Mouse (Mus musculus): Measurements from ENCODE around the gene Apbb2. TPM values are rescaled to one million over a fixed set of nuclear protein-coding genes. Genes with fewer than 3 reads are reported as not detected.

The Apbb2 gene
- polyA plus RNA-seq, 1 experiment, result 22.6 TPM

- Histone ChIP-seq H3K4me3 (ENCODE audit: insufficient read depth, poor library complexity, severe bottlenecking) (no peak overlapping the region), H3K79me3 (ENCODE audit: low read depth) (no peaks in the 10 kb centered on the region), H3K27me3 (ENCODE audit: control insufficient read depth, insufficient read depth, insufficient read length) (no peaks in the 10 kb centered on the region), H3ac (ENCODE audit: control insufficient read depth, insufficient read length, low read depth) (no peak overlapping the region), H3K36me3 (ENCODE audit: control insufficient read depth, insufficient read depth) (peaks cover 71% of the 10 kb centered on the region), H3K79me2 (ENCODE audit: control insufficient read depth, insufficient read depth) (no peaks in the 10 kb centered on the region)
- TF ChIP-seq MYOG (IDR thresholded peaks at IDR 0.05; ENCODE audit: control insufficient read depth, extremely low read depth, insufficient read length) (no peak), FOSL1 (IDR thresholded peaks at IDR 0.05; ENCODE audit: insufficient read depth, low read length, poor library complexity, severe bottlenecking) (no peak), USF1 (IDR thresholded peaks at IDR 0.05; ENCODE audit: low read depth) (no peak), CEBPB (IDR thresholded peaks at IDR 0.05; ENCODE audit: low read depth) (no peak), MAX (IDR thresholded peaks at IDR 0.05) (no peak), MYOD1 (IDR thresholded peaks at IDR 0.05; ENCODE audit: control insufficient read depth, insufficient read length, low read depth) (no peak), CTCF (IDR thresholded peaks at IDR 0.05; ENCODE audit: control insufficient read depth, insufficient read depth, insufficient read length) (no peak)
These were observed 255.0 kb downstream of the Apbb2 start for GRCm38 (mm10) chr5:66363274-66364261.

DNA sequence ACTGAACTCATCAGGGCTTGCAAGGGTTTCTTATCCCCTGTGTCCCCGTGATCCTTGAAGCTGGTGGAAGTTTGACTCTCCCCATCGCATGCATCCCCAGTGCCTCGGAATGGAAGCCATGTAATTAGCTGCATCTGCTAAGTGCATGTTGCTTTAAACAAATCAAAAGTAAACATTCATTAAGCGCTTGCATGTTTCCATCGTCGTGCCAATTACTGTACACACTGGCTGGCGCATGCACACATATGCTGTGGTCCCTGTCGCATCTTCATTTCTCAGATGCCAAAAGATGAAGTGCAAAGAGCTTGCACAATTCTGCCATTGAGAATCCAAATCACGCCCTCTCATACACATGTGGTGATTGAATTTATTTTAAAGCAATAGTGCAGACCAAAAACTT lies 257.8 kb downstream of the Apbb2 start:
- H3K4me3 ChIP-seq (ENCODE audit: insufficient read depth, poor library complexity, severe bottlenecking), result no peak overlapping the region
- peaks cover 62% of the 10 kb centered on the region for H3K36me3 ChIP-seq (ENCODE audit: control insufficient read depth, insufficient read depth)
- H3ac ChIP-seq (ENCODE audit: control insufficient read depth, insufficient read length, low read depth), result no peak overlapping the region
- no peaks in the 10 kb centered on the region for H3K79me2 ChIP-seq (ENCODE audit: control insufficient read depth, insufficient read depth)
- TF ChIP-seq MYOG (IDR thresholded peaks at IDR 0.05; ENCODE audit: control insufficient read depth, extremely low read depth, insufficient read length) (no peak), MYOD1 (IDR thresholded peaks at IDR 0.05; ENCODE audit: control insufficient read depth, insufficient read length, low read depth) (no peak), USF1 (IDR thresholded peaks at IDR 0.05; ENCODE audit: low read depth) (no peak), CEBPB (IDR thresholded peaks at IDR 0.05; ENCODE audit: low read depth) (no peak), MAX (IDR thresholded peaks at IDR 0.05) (no peak), CTCF (IDR thresholded peaks at IDR 0.05; ENCODE audit: control insufficient read depth, insufficient read depth, insufficient read length) (no peak), FOSL1 (IDR thresholded peaks at IDR 0.05; ENCODE audit: insufficient read depth, low read length, poor library complexity, severe bottlenecking) (no peak)
- no peaks in the 10 kb centered on the region for H3K27me3 ChIP-seq (ENCODE audit: control insufficient read depth, insufficient read depth, insufficient read length)
- peaks cover 2% of the 10 kb centered on the region for H3K79me3 ChIP-seq (ENCODE audit: low read depth)

DNA sequence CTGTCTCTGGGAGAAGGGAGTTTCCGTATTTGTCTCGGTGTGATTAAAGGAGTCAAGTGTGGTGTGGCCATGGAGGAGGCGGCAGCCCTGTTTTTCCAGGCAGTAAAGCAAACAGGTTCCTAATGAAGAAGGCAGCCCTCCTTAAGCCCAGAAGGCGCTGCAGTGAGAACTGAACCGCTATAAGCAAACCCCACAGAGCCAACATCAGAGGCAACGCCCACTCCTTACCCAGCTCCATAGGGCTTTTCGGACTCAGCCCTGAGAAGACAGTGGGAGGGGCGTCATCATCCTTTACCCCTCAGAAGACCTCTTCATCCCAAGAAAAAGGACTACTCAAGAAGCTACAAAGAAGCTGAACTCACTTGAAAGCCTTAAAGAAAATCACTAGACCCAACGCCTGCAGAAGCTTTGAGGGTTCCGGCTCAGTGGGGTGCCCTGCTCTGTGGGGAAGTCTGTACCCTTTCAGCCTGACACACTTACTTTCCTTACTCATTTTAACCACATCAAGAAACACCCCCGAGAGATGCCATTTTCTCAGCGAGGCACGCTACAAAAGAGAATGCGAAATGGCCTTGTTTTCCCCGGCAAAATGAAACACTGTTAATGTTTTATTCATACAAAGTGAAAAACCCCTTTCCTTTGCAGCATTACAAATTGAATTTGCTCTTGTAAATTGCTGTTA lies 258.7 kb downstream of the Apbb2 start:
- Histone ChIP-seq H3K79me2 (ENCODE audit: control insufficient read depth, insufficient read depth) (no peaks in the 10 kb centered on the region), H3K36me3 (ENCODE audit: control insufficient read depth, insufficient read depth) (peaks cover 59% of the 10 kb centered on the region), H3K4me3 (ENCODE audit: insufficient read depth, poor library complexity, severe bottlenecking) (no peak overlapping the region), H3K79me3 (ENCODE audit: low read depth) (peaks cover 2% of the 10 kb centered on the region), H3K27me3 (ENCODE audit: control insufficient read depth, insufficient read depth, insufficient read length) (no peaks in the 10 kb centered on the region), H3ac (ENCODE audit: control insufficient read depth, insufficient read length, low read depth) (no peak overlapping the region)
- no peak for TF ChIP-seq MAX (IDR thresholded peaks at IDR 0.05)
- no peak for TF ChIP-seq MYOG (IDR thresholded peaks at IDR 0.05; ENCODE audit: control insufficient read depth, extremely low read depth, insufficient read length)
- TF ChIP-seq MYOD1 (IDR thresholded peaks at IDR 0.05; ENCODE audit: control insufficient read depth, insufficient read length, low read depth), result no peak
- TF ChIP-seq CTCF (IDR thresholded peaks at IDR 0.05; ENCODE audit: control insufficient read depth, insufficient read depth, insufficient read length), result no peak
- TF ChIP-seq FOSL1 (IDR thresholded peaks at IDR 0.05; ENCODE audit: insufficient read depth, low read length, poor library complexity, severe bottlenecking), result no peak
- no peak for TF ChIP-seq CEBPB (IDR thresholded peaks at IDR 0.05; ENCODE audit: low read depth)

- Histone ChIP-seq H3K4me3 (ENCODE audit: insufficient read depth, poor library complexity, severe bottlenecking) (no peak overlapping the region), H3K79me2 (ENCODE audit: control insufficient read depth, insufficient read depth) (no peaks in the 10 kb centered on the region), H3K79me3 (ENCODE audit: low read depth) (peaks cover 6% of the 10 kb centered on the region), H3K27me3 (ENCODE audit: control insufficient read depth, insufficient read depth, insufficient read length) (no peaks in the 10 kb centered on the region), H3K36me3 (ENCODE audit: control insufficient read depth, insufficient read depth) (peaks cover 24% of the 10 kb centered on the region), H3ac (ENCODE audit: control insufficient read depth, insufficient read length, low read depth) (no peak overlapping the region)
- TF ChIP-seq MAX (IDR thresholded peaks at IDR 0.05) (no peak), CEBPB (IDR thresholded peaks at IDR 0.05; ENCODE audit: low read depth) (no peak), CTCF (IDR thresholded peaks at IDR 0.05; ENCODE audit: control insufficient read depth, insufficient read depth, insufficient read length) (no peak), FOSL1 (IDR thresholded peaks at IDR 0.05; ENCODE audit: insufficient read depth, low read length, poor library complexity, severe bottlenecking) (no peak), USF1 (IDR thresholded peaks at IDR 0.05; ENCODE audit: low read depth) (no peak), MYOG (IDR thresholded peaks at IDR 0.05; ENCODE audit: control insufficient read depth, extremely low read depth, insufficient read length) (no peak), MYOD1 (IDR thresholded peaks at IDR 0.05; ENCODE audit: control insufficient read depth, insufficient read length, low read depth) (no peak)
These were observed 263.4 kb downstream of the Apbb2 start for GRCm38 (mm10) chr5:66355147-66355546.

DNA sequence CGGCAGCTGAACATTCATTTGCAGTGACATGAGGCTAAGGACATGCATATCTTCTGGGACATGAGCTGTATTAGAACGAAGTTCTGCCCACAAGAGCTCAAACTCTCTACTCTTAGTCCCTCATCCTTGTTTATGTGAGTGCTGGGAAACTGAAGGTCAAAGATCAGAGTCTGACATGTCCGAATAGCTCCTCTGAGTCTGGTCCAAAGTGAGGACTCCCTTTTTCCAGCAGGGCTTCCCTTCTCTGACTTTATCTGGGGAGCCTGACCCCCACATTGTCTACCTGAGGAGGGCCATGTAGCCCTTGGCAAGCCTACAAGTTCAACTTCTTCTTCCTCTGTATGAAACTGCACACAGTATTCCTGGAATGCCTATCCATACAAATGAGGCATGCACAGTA lies 264.7 kb downstream of the Apbb2 start:
- H3K79me2 ChIP-seq (ENCODE audit: control insufficient read depth, insufficient read depth), result no peaks in the 10 kb centered on the region
- H3K27me3 ChIP-seq (ENCODE audit: control insufficient read depth, insufficient read depth, insufficient read length), result no peaks in the 10 kb centered on the region
- TF ChIP-seq CEBPB (IDR thresholded peaks at IDR 0.05; ENCODE audit: low read depth), result no peak
- no peak for TF ChIP-seq MYOG (IDR thresholded peaks at IDR 0.05; ENCODE audit: control insufficient read depth, extremely low read depth, insufficient read length)
- peaks cover 22% of the 10 kb centered on the region for H3K36me3 ChIP-seq (ENCODE audit: control insufficient read depth, insufficient read depth)
- peaks cover 6% of the 10 kb centered on the region for H3K79me3 ChIP-seq (ENCODE audit: low read depth)
- H3ac ChIP-seq (ENCODE audit: control insufficient read depth, insufficient read length, low read depth), result no peak overlapping the region
- H3K4me3 ChIP-seq (ENCODE audit: insufficient read depth, poor library complexity, severe bottlenecking), result no peak overlapping the region
